Mouse (Mus musculus) limb, embryonic 12.5 days (tissue): ENCODE measurements around the gene Hoxc4. TPM values are rescaled to one million over a fixed set of nuclear protein-coding genes. Genes with fewer than 3 reads are reported as not detected.

Source experiments
- ATAC-seq: fragments of 200-750 bp; cut with Nextera tagmentation; 2 replicates; pipeline ENCODE4 v1.8.0; 2017; ENCODE audit warnings: low read depth, moderate TSS enrichment; ENCODE audit not compliant: insufficient number of reproducible peaks, insufficient read depth, low FRiP score, low TSS enrichment
- H3K27ac ChIP-seq: fragments of 300-500 bp; sonication (generic); 2 replicates; pipeline ENCODE4 v1.5.1; 2016; ENCODE audit warnings: mild to moderate bottlenecking, moderate library complexity
- H3K27me3 ChIP-seq: fragments of 300-500 bp; sonication (generic); 2 replicates; pipeline ENCODE4 v1.6.1; 2016; ENCODE audit warnings: mild to moderate bottlenecking, moderate library complexity
- H3K36me3 ChIP-seq: fragments of 300-500 bp; sonication (generic); 2 replicates; pipeline ENCODE4 v1.6.1; 2016; ENCODE audit warnings: mild to moderate bottlenecking, moderate library complexity
- H3K4me1 ChIP-seq: fragments of 300-500 bp; sonication (generic); replicated peaks from 2 replicates; pipeline ENCODE4 v1.6.1; 2016
- H3K4me2 ChIP-seq: fragments of 300-500 bp; sonication (generic); 2 replicates; pipeline ENCODE4 v1.6.1; 2016; ENCODE audit warnings: mild to moderate bottlenecking, moderate library complexity
- H3K4me3 ChIP-seq: fragments of 300-500 bp; sonication (generic); replicated peaks from 2 replicates; pipeline ENCODE4 v1.5.1; 2016; ENCODE audit warnings: mild to moderate bottlenecking
- H3K9ac ChIP-seq: fragments of 300-500 bp; sonication (generic); replicated peaks from 2 replicates; pipeline ENCODE4 v1.6.1; 2016; ENCODE audit warnings: mild to moderate bottlenecking, moderate library complexity
- H3K9me3 ChIP-seq: fragments of 300-500 bp; sonication (generic); 2 replicates; pipeline ENCODE4 v1.6.1; 2016; ENCODE audit warnings: mild to moderate bottlenecking, moderate library complexity
- WGBS: fragments of 180-500 bp; shearing (Covaris S2); methylation state at CpG from one replicate; pipeline ENCODE4 v1.1.7; 2016; 5-methylcytosine and 5-hydroxymethylcytosine counted together
- polyA plus RNA-seq: library from polyadenylated mRNA; unstranded; fragments of >200 nt; fragmentation: Nextera tagmentation; extraction: Ambion mirVana; gene quantifications from 2 replicates; pipeline ENCODE4 v1.2.1, GENCODE M21; 2016

The Hoxc4 gene
- polyA plus RNA-seq, 1 experiment from 2014 or later: 3.8 TPM

DNA sequence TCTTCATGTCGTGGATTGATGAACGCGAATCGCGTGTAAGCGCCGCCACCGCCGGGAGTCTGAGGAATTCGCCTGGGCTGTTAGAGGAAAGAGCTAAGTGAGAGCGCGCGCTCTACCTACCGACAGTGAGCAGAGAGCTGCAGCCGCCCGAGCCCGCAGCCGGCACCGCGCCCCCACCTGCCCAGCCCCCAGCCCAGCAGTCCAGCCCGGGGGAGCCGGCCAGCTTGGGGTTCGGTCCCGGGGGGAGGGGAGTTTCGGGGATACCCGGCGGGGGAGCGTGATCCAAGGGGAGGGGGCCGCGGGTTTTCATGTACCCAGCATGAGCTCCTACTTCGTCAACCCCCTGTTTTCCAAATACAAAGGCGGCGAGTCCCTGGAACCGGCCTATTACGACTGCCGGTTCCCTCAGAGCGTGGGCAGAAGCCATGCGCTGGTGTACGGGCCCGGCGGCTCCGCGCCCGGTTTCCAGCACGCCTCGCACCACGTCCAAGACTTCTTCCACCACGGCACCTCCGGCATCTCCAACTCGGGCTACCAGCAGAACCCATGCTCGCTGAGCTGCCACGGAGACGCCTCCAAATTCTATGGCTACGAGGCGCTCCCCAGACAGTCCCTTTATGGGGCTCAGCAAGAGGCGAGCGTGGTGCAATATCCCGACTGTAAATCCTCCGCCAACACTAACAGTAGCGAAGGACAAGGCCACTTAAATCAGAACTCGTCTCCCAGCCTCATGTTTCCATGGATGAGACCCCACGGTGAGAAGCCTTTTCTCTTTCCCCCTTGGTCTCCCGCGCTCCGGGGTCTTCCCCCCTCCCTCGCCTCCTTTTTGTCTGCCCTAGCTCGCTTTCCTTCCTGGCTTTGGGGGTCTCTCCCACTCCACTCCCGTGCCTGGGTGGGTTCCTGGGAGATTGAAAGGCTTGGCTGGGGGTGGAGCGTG, 28.0 kb upstream of the Hoxc4 start, which contains the start of gene Hoxc8:
Hoxc8 (plus strand) TSS at position 147 of the 937 bp plus-strand sequence.
- 2% methylated on average over 69 of the region's 69 CpGs for WGBS
- ATAC-seq: no peak
- Histone ChIP-seq H3K4me3 (peak within 1 kb of the TSS; percentile 34), H3K27ac (no peak within 1 kb of the TSS), H3K9me3 (no peaks in the 10 kb centered on the region), H3K4me2 (peak within 1 kb of the TSS; percentile 63), H3K9ac (peak within 1 kb of the TSS; percentile 51), H3K36me3 (no peaks in the 10 kb centered on the region), H3K4me1 (peaks cover 16% of the 10 kb centered on the region), H3K27me3 (peaks cover 96% of the 10 kb centered on the region)

DNA sequence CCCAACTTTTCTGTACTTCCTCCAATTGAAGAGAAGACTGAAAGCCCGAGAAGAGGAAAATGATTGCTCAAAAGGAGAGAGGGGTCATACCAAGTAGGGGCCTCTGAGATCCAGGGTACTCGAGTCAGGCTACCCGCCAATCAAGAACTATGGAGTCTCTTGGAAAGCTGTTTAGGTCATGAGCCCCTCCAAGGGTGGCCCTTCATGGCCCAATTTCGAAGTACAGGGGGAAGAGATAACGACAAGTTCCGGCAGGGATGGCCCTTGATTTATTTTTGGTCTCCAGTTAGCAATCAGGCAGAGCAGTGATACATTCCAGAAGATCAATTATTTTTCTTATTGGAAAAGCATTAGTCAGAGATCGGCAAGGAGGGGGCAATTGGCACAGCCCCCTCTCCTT, 27.0 kb upstream of the Hoxc4 start:
- H3K4me3 ChIP-seq: no peak overlapping the region
- no peak overlapping the region for H3K27ac ChIP-seq
- no peaks in the 10 kb centered on the region for H3K36me3 ChIP-seq
- H3K4me1 ChIP-seq: peaks cover 22% of the 10 kb centered on the region
- 5% methylated on average over 7 of the region's 7 CpGs for WGBS
- H3K9me3 ChIP-seq: no peaks in the 10 kb centered on the region
- no peak for ATAC-seq
- H3K9ac ChIP-seq: no peak overlapping the region
- peak overlapping the region; percentile 30; the same call in 1 of the 2 replicates for H3K4me2 ChIP-seq
- peaks cover 96% of the 10 kb centered on the region for H3K27me3 ChIP-seq

DNA sequence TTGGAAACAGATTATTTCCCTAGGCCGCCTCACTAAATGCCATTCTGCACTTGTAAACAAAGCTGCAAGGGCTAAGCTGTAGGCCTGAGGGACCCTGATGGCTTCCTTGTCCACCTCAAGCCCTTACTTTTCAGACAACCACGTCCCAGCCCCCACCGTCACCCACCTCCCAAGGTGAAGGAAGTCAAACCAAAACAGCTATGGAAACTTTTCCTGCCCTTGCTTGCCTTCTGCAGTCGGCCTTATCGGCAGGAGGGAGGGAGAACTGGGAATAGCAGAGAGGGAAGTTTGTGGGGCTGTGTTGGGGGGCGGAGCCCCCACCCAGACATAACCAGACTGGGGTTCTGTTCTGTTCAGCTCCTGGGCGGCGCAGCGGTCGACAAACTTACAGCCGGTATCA, 26.5 kb upstream of the Hoxc4 start:
- no peak for ATAC-seq
- 5% methylated on average over 11 of the region's 11 CpGs for WGBS

DNA sequence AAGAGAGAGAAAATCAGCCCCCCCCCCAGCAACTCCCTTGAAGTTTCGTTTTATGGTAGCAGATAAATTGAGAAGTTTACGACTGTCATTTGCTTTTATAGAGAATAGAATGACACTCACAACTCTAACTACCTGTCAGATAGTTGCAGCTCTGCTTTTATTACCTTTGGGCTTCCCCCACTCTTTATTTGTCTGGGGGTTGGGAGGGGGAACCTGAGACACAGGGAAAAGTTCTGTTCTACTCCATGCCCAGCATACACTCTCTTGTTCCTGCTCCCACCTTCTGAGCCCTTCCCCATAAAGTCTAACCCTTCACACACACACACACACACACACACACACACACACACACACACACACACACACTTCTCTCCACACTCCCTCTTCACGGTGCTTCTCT, 25.9 kb upstream of the Hoxc4 start:
- no peak for ATAC-seq
- Histone ChIP-seq H3K27ac (no peak overlapping the region), H3K9me3 (no peaks in the 10 kb centered on the region), H3K4me3 (no peak overlapping the region), H3K36me3 (no peaks in the 10 kb centered on the region), H3K4me1 (peaks cover 31% of the 10 kb centered on the region), H3K27me3 (peaks cover 95% of the 10 kb centered on the region), H3K4me2 (no peak overlapping the region), H3K9ac (no peak overlapping the region)
- 13% methylated on average over 3 of the region's 3 CpGs for WGBS

More for the DNA sequence above, 26.5 kb upstream of the Hoxc4 start:
- Histone ChIP-seq H3K36me3 (no peaks in the 10 kb centered on the region), H3K27ac (no peak overlapping the region), H3K4me1 (peaks cover 24% of the 10 kb centered on the region), H3K27me3 (peaks cover 95% of the 10 kb centered on the region), H3K9me3 (no peaks in the 10 kb centered on the region), H3K4me2 (peak overlapping the region; percentile 30; the same call in 1 of the 2 replicates), H3K4me3 (no peak overlapping the region), H3K9ac (no peak overlapping the region)

DNA sequence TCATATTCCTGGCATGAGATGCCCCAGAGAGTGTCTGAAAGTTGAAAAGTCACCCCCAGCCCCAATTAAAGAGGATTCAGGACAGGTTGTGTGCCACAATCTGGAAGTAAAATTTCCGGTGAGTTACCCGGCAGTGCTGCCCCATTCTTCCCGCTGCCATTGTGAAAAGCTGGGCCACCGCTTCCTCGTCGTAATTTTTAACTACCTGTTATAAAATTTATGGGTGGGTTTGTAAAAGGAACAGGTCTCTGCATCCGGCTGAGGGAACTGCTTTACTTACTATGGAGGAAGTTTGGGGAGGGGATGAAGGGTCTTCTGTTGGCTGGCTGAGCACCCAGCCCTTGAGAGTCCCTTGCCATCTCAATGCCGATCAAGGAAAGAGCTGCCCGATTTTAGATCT, 22.2 kb upstream of the Hoxc4 start:
- no peaks in the 10 kb centered on the region for H3K9me3 ChIP-seq
- peaks cover 95% of the 10 kb centered on the region for H3K27me3 ChIP-seq
- no peak for ATAC-seq
- no peak overlapping the region for H3K27ac ChIP-seq
- peaks cover 59% of the 10 kb centered on the region for H3K4me1 ChIP-seq
- no peaks in the 10 kb centered on the region for H3K36me3 ChIP-seq
- under 1% methylated on average over 9 of the region's 9 CpGs for WGBS
- H3K4me3 ChIP-seq: no peak overlapping the region
- peak overlapping the region; percentile 15; the same call in 1 of the 2 replicates for H3K4me2 ChIP-seq
- H3K9ac ChIP-seq: no peak overlapping the region

DNA sequence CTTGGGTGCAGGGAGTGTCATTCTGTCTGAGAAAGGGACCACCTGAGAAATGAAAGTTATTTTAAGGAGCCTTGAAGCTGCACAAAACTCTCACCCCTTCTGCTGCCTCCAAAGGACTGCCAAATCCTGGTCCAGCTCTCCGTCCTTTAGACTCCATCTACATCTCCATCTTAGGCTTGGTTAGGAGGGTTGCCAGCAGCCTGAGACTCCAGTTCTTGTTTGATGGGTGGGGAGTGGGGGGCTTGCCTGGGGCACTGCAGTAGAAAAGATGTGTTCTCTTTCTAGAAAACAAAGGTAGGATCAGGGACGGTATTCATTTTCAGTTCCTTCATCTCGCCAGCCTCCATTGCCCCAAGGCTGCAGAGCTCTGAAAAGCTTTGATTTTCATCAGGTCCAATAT, 21.3 kb upstream of the Hoxc4 start:
- Histone ChIP-seq H3K27me3 (peaks cover 95% of the 10 kb centered on the region), H3K4me2 (peak overlapping the region; percentile 66), H3K27ac (no peak overlapping the region), H3K9ac (no peak overlapping the region), H3K36me3 (no peaks in the 10 kb centered on the region), H3K4me3 (peak overlapping the region; percentile 43), H3K4me1 (peaks cover 61% of the 10 kb centered on the region), H3K9me3 (no peaks in the 10 kb centered on the region)
- ATAC-seq: no peak
- WGBS: 5% methylated on average over 3 of the region's 3 CpGs

DNA sequence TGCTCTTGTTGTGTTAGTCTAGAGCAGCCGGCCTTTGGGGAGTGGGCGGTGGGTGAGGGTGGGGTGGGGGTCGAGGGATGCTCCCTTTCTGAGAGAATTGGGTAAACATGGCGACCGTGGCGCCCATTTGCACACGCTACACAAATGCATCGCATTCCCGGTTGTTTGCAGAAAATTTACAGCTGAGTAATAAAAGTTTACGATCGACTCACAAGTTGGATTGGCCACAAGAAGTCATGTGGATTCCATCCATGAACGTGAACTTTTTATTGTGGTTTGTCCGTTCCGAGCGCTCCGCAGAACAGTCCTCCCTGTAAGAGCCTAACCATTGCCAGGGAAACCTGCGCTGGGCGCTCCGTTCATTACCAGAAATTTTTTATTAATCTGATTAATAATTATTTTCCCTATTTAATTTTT, 20.8 kb upstream of the Hoxc4 start, which contains the start of gene Hoxc6:
Hoxc6 (plus strand) TSS at position 319 of the 417 bp plus-strand sequence.
- under 1% methylated on average over 19 of the region's 19 CpGs for WGBS
- peaks cover 95% of the 10 kb centered on the region for H3K27me3 ChIP-seq
- no peaks in the 10 kb centered on the region for H3K36me3 ChIP-seq
- peak within 1 kb of the TSS; percentile 43 for H3K4me3 ChIP-seq
- peak; percentile 57; the same call in 1 of the 2 replicates for ATAC-seq
- H3K4me2 ChIP-seq: peak within 1 kb of the TSS; percentile 66
- H3K27ac ChIP-seq: peak within 1 kb of the TSS; percentile 79; the same call in 1 of the 2 replicates
- H3K4me1 ChIP-seq: peaks cover 65% of the 10 kb centered on the region
- H3K9me3 ChIP-seq: no peaks in the 10 kb centered on the region
- H3K9ac ChIP-seq: peak within 1 kb of the TSS; percentile 47

DNA sequence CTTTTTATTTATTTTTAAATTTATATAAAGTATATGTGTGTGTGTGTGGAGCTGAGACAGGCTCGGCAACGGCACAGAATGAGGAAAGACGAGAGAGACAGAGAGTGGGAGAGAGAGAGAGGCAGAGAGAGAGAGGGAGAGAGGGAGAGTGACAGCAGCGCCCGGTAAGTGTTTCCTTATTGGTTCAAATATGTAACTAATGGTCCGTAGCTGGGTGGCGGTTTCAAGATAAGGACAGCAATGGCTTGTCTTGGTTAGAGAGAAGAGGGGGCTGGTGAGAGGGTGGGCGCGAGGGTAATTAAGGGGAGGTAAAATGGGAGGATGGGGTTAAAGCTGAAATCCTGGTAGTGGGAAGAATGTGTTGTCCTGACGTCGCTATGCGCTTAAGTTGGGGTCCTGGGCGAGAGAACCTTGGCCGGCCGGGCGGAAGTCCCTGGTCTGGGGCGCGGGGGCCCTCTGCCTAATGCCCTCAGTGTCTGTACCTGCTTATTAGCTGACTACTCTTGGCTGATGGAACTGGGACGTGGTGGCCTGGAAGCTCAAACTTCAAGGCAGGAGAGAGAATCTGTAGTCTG, 20.0 kb upstream of the Hoxc4 start:
- H3K4me1 ChIP-seq: peaks cover 68% of the 10 kb centered on the region
- peak overlapping the region; percentile 47 for H3K9ac ChIP-seq
- H3K4me2 ChIP-seq: peak overlapping the region; percentile 66

DNA sequence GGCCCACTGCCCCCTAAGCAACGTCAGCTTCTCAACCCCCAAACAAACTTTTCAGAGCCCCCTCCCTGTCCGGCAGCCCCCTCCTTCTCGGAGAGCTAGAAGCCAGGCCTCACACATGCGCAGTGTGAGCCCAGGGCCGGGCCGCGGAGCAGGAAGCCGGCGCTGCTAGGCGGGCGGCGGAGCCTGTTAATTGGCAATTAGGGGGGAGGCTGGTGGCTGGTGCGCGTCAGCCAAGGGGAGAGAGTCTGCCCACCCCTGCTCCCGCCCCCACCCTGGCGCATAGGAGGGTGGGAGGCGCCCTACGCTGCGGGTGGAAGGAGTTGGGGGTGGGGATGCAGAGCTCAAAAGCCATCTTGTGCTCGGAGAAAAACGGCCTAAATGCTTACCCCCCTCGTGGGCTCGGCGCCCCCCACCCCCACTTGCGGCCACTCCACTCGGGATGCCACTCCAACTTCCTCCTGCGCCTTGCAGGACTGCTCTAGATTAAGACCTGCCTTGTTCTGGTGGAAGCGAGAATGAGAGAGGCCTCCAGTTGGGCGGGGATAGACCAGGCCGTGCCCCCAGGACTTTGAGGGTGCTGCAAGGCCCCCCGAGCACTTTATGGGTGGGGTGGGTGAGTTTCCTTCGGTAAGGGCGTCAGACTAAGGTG, 19.4 kb upstream of the Hoxc4 start:
- H3K36me3 ChIP-seq: no peaks in the 10 kb centered on the region
- peak overlapping the region; percentile 79 for H3K27ac ChIP-seq
- no peaks in the 10 kb centered on the region for H3K9me3 ChIP-seq
- peak; percentile 30; the same call in 1 of the 2 replicates for ATAC-seq
- peak overlapping the region; percentile 43 for H3K4me3 ChIP-seq
- peak overlapping the region; percentile 47 for H3K9ac ChIP-seq
- under 1% methylated on average over 32 of the region's 33 CpGs for whole genome bisulfite sequencing
- H3K27me3 ChIP-seq: peaks cover 97% of the 10 kb centered on the region
- peak overlapping the region; percentile 66 for H3K4me2 ChIP-seq
- peaks cover 68% of the 10 kb centered on the region for H3K4me1 ChIP-seq

More for the DNA sequence above, 20.0 kb upstream of the Hoxc4 start:
- Histone ChIP-seq H3K9me3 (no peaks in the 10 kb centered on the region), H3K36me3 (no peaks in the 10 kb centered on the region), H3K27ac (peak overlapping the region; percentile 79; the same call in 1 of the 2 replicates), H3K27me3 (peaks cover 96% of the 10 kb centered on the region), H3K4me3 (peak overlapping the region; percentile 43)
- 0% methylated on average over 19 of the region's 19 CpGs for WGBS
- ATAC-seq: peak; percentile 31; the same call in 1 of the 2 replicates

DNA sequence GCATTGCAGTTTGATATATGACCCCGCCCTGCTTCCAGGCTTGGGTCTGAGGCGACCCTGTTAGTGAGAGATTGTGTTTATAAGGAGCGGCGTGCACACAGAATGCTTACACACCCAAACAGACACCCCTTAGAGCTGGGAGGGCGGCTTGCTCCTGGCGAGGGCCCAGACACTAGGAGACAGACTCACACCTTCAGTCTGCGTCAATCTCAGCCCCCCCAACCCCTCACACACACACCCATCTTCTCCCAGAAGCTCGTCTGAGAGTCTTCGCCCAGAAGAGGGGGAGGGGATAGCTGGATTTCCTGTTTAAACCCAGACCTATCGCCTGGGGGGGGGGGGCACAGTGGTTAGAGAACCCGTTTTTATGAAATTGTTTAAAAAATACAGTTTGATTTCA, 18.8 kb upstream of the Hoxc4 start:
- peak overlapping the region; percentile 66 for H3K4me2 ChIP-seq

More for the DNA sequence above, 18.8 kb upstream of the Hoxc4 start:
- H3K36me3 ChIP-seq: no peaks in the 10 kb centered on the region
- H3K9me3 ChIP-seq: no peaks in the 10 kb centered on the region
- peaks cover 68% of the 10 kb centered on the region for H3K4me1 ChIP-seq
- H3K9ac ChIP-seq: peak overlapping the region; percentile 47; the same call in 1 of the 2 replicates
- H3K27me3 ChIP-seq: peaks cover 97% of the 10 kb centered on the region
- ATAC-seq: peak; percentile 63; the same call in 1 of the 2 replicates
- peak overlapping the region; percentile 43 for H3K4me3 ChIP-seq
- peak overlapping the region; percentile 79 for H3K27ac ChIP-seq
- WGBS: under 1% methylated on average over 11 of the region's 11 CpGs
